Mouse (Mus musculus): ENCODE results near the gene Tmco5b. TPM values are rescaled to one million over a fixed set of nuclear protein-coding genes. Genes with fewer than 3 reads are reported as not detected.

Tmco5b gene
- polyA plus RNA-seq, 1 experiment from 2014 or later = not detected

Other genes with a start within 250 kb of the Tmco5b start
- 0.68 and 1.4 TPM in 2 replicates for gene Ryr3, start 68.6 kb upstream of the Tmco5b start, polyA plus RNA-seq (2015; fragmentation: Nextera tagmentation; extraction: Ambion mirVana)
- gene Fmn1, start 42.0 kb downstream of the Tmco5b start, polyA plus RNA-seq (2015; fragmentation: Nextera tagmentation; extraction: Ambion mirVana) = 2.9 and 3.1 TPM in 2 replicates

All from limb, embryonic 15.5 days (tissue).